In genomic region chr6:134919511-134920189, GRCm38 (mm10) we compare ENCODE assay signal across 7 mouse cellular contexts. TPM values are rescaled to one million over a fixed set of nuclear protein-coding genes. Genes with fewer than 3 reads are reported as not detected.
A peak's percentile ranks its signal among the peaks of the same experiment; 100 is the strongest.
DNase-seq lines count a peak whose midpoint lies in the region; ATAC-seq and TF ChIP-seq lines count a peak whose summit lies in the region.

No protein-coding gene starts in this region.

- peak overlapping the region; percentile 88 for H3K9ac ChIP-seq in embryonic facial prominence, embryonic 14.5 days (ENCODE audit: low read depth, low read length)
- H3K9ac ChIP-seq in hindbrain, postnatal 0 days (replicated peaks; ENCODE audit: low read length) = peak overlapping the region; percentile 83
- H3K9ac ChIP-seq in midbrain, embryonic 14.5 days (replicated peaks; ENCODE audit: low read length) = peak overlapping the region; percentile 77

- H3K36me3 ChIP-seq in spleen, adult 2 months (ENCODE audit: control insufficient read depth, insufficient read depth, low read length) = peaks cover 13% of the 10 kb centered on the region; the same call in 1 of the 2 replicates
- peaks cover 5% of the 10 kb centered on the region; the same call in 1 of the 2 replicates for H3K36me3 ChIP-seq in embryonic facial prominence, embryonic 14.5 days (ENCODE audit: control insufficient read depth, insufficient read depth, low read length)
- no peaks in the 10 kb centered on the region for H3K36me3 ChIP-seq in hindbrain, postnatal 0 days (ENCODE audit: insufficient read depth, low read length)
- H3K36me3 ChIP-seq in midbrain, embryonic 14.5 days (ENCODE audit: control insufficient read depth, insufficient read depth, low read length) = 0 out of 2 replicates have a peak, but pooled peaks cover 5% of the 10 kb centered on the region

- 7% methylated on average over 37 of the region's 37 CpGs for WGBS in spleen, adult 2 months
- WGBS in embryonic facial prominence, embryonic 14.5 days = 4% methylated on average over 36 of the region's 37 CpGs
- WGBS in hindbrain, postnatal 0 days = 3% methylated on average over 35 of the region's 37 CpGs
- WGBS in midbrain, embryonic 14.5 days = 2% methylated on average over 37 of the region's 37 CpGs

- H3K27me3 ChIP-seq in spleen, adult 2 months (ENCODE audit: control insufficient read depth, insufficient read depth, low read length) = no peaks in the 10 kb centered on the region
- H3K27me3 ChIP-seq in embryonic facial prominence, embryonic 14.5 days (replicated peaks; ENCODE audit: control insufficient read depth, insufficient read depth, low read length) = no peaks in the 10 kb centered on the region
- no peaks in the 10 kb centered on the region; the same call in 1 of the 2 replicates for H3K27me3 ChIP-seq in hindbrain, postnatal 0 days (ENCODE audit: insufficient read depth, low read length)
- H3K27me3 ChIP-seq in midbrain, embryonic 14.5 days (ENCODE audit: control insufficient read depth, insufficient read depth, low read length) = no peaks in the 10 kb centered on the region

- H3K4me1 ChIP-seq in spleen, adult 2 months (ENCODE audit: control insufficient read depth, insufficient read depth, insufficient read length) = peaks cover 5% of the 10 kb centered on the region
- peaks cover 18% of the 10 kb centered on the region for H3K4me1 ChIP-seq in embryonic facial prominence, embryonic 14.5 days (ENCODE audit: control insufficient read depth, insufficient read depth, low read length)
- H3K4me1 ChIP-seq in hindbrain, postnatal 0 days (ENCODE audit: insufficient read depth, low read length) = 0 out of 2 replicates have a peak, but pooled peaks cover 5% of the 10 kb centered on the region
- peaks cover 26% of the 10 kb centered on the region for H3K4me1 ChIP-seq in midbrain, embryonic 14.5 days (ENCODE audit: control insufficient read depth, insufficient read depth, low read length)

- TF ChIP-seq POLR2A in spleen, adult 2 months (IDR thresholded peaks at IDR 0.05; ENCODE audit: low read depth, low read length) = no peak

- H3K27ac ChIP-seq in spleen, adult 2 months (ENCODE audit: insufficient read depth, low read length) = peak overlapping the region; percentile 100
- peak overlapping the region; percentile 97 for H3K27ac ChIP-seq in embryonic facial prominence, embryonic 14.5 days (replicated peaks; ENCODE audit: low read depth, low read length)
- peak overlapping the region; percentile 95 for H3K27ac ChIP-seq in hindbrain, postnatal 0 days
- H3K27ac ChIP-seq in midbrain, embryonic 14.5 days (replicated peaks; ENCODE audit: low read depth, low read length) = peak overlapping the region; percentile 98

- DNase-seq in spleen, adult 2 months (ENCODE audit: low read depth in 1 of 2, low spot score in 2 of 2) = no peak
- DNase-seq in spleen, postnatal 10 days (ENCODE audit: low spot score in 2 of 2) = no peak
- DNase-seq in embryonic facial prominence, embryonic 14.5 days (ENCODE audit: low spot score) = no peak
- DNase-seq in hindbrain, postnatal 0 days (ENCODE audit: low spot score) = peak; percentile 12
- no peak for DNase-seq in midbrain, embryonic 14.5 days
- no peak for DNase-seq in B cell, adult 2 months
- DNase-seq in adrenal gland, postnatal 4 days (ENCODE audit: low spot score in 2 of 2) = no peak

- peak; percentile 53; the same call in 1 of the 2 replicates for ATAC-seq in embryonic facial prominence, embryonic 14.5 days (ENCODE audit: low read depth)
- ATAC-seq in hindbrain, postnatal 0 days = no peak; the same call in 1 of the 2 replicates
- peak; percentile 68 for ATAC-seq in midbrain, embryonic 14.5 days (ENCODE audit: low FRiP score, low TSS enrichment)

- peak overlapping the region; percentile 97 for H3K4me3 ChIP-seq in spleen, adult 2 months (ENCODE audit: extremely low read depth, insufficient read depth, insufficient read length)
- H3K4me3 ChIP-seq in embryonic facial prominence, embryonic 14.5 days (ENCODE audit: low read depth, low read length) = peak overlapping the region; percentile 72
- H3K4me3 ChIP-seq in hindbrain, postnatal 0 days (ENCODE audit: low read length) = peak overlapping the region; percentile 91
- H3K4me3 ChIP-seq in midbrain, embryonic 14.5 days (replicated peaks; ENCODE audit: low read depth, low read length) = peak overlapping the region; percentile 72

- H3K4me2 ChIP-seq in embryonic facial prominence, embryonic 14.5 days (ENCODE audit: low read depth, low read length) = peak overlapping the region; percentile 92
- peak overlapping the region; percentile 83 for H3K4me2 ChIP-seq in hindbrain, postnatal 0 days (ENCODE audit: low read depth, low read length)
- peak overlapping the region; percentile 95 for H3K4me2 ChIP-seq in midbrain, embryonic 14.5 days (ENCODE audit: low read length)

- H3K9me3 ChIP-seq in embryonic facial prominence, embryonic 14.5 days (ENCODE audit: control insufficient read depth, low read length) = no peaks in the 10 kb centered on the region
- H3K9me3 ChIP-seq in hindbrain, postnatal 0 days (ENCODE audit: low read length) = no peaks in the 10 kb centered on the region
- no peaks in the 10 kb centered on the region for H3K9me3 ChIP-seq in midbrain, embryonic 14.5 days (ENCODE audit: control insufficient read depth, low read length)

- no peak for TF ChIP-seq CTCF in spleen, adult 2 months (IDR thresholded peaks at IDR 0.05; ENCODE audit: extremely low read depth, insufficient read depth, insufficient read length, insufficient replicate concordance)
- TF ChIP-seq CTCF in hindbrain, postnatal 0 days (IDR thresholded peaks at IDR 0.05; ENCODE audit: low read depth) = no peak

RNA-seq across cellular contexts. Expression of gene Cdkn1b, which starts 0.6 kb away (rescaled TPM):
- 30.3 and 35.3 TPM in 2 replicates for polyA plus RNA-seq in spleen, adult 2 months (2012; rRNA removed)
- polyA plus RNA-seq in embryonic facial prominence, embryonic 14.5 days (2014; fragmentation: Nextera tagmentation; extraction: Ambion mirVana) = 17.3 and 17.6 TPM in 2 replicates
- total RNA-seq in hindbrain, postnatal 0 days (2014; rRNA removed) = 33.2 and 44.7 TPM in 2 replicates
- polyA plus RNA-seq in hindbrain, postnatal 0 days (2015; fragmentation: Nextera tagmentation; extraction: Ambion mirVana) = 26.3 and 30.2 TPM in 2 replicates
- polyA plus RNA-seq in midbrain, embryonic 14.5 days (2014; fragmentation: Nextera tagmentation; extraction: Ambion mirVana) = 29.9 TPM in 2 replicates
- 10 to 100 TPM; 53.4 to 53.8 TPM for total RNA-seq in adrenal gland, postnatal 4 days (2021)

RNA-seq across cellular contexts. Expression of gene Gpr19, which starts 21.3 kb away (rescaled TPM):
- 6.4 and 7.0 TPM in 2 replicates for polyA plus RNA-seq in spleen, adult 2 months (2012; rRNA removed)
- polyA plus RNA-seq in embryonic facial prominence, embryonic 14.5 days (2014; fragmentation: Nextera tagmentation; extraction: Ambion mirVana) = 8.0 and 8.8 TPM in 2 replicates
- 33.2 and 43.7 TPM in 2 replicates for total RNA-seq in hindbrain, postnatal 0 days (2014; rRNA removed)
- polyA plus RNA-seq in hindbrain, postnatal 0 days (2015; fragmentation: Nextera tagmentation; extraction: Ambion mirVana) = 33.7 and 33.9 TPM in 2 replicates
- polyA plus RNA-seq in midbrain, embryonic 14.5 days (2014; fragmentation: Nextera tagmentation; extraction: Ambion mirVana) = 43.0 and 46.7 TPM in 2 replicates
- 10 to 100 TPM; 13.6 to 16.4 TPM for total RNA-seq in adrenal gland, postnatal 4 days (2021)
